Mouse (Mus musculus): ENCODE measurements around the gene Cops8. TPM values are rescaled to one million over a fixed set of nuclear protein-coding genes. Genes with fewer than 3 reads are reported as not detected.

The Cops8 gene
- total and polyA plus RNA-seq, 3 experiments: 58.6 to 113 (median 98.2) TPM

DNA sequence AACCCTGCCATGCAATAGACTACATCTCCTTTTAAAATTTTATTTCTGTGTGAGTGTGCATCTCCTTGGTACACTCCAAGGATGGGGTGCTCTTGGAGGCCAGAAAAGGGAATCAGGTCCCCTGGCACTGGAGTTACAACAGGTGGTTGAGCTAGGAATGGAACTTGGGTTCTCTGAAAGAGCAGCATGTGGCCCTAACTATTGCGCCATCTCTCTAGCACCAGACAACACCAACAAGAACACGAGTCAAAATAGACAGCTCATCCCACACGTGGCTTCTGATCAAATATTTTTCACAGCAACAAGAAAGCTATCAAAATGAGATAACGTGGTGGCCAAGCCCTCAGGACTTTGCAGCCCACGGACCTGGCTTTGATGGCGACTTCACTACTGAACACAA is 28.9 kb upstream of the Cops8 start:
- TF ChIP-seq CTCF (conservative IDR thresholded peaks at IDR 0.05 in 1 of 2, IDR thresholded peaks at IDR 0.05 in 1 of 2; ENCODE audit: low read depth in 2 of 2, low read length in 2 of 2): no peak
- TF ChIP-seq MAX (IDR thresholded peaks at IDR 0.05; ENCODE audit: low read length): no peak
- TF ChIP-seq ZNF384 (IDR thresholded peaks at IDR 0.05; ENCODE audit: low read depth, low read length): no peak
- TF ChIP-seq NRF1 (IDR thresholded peaks at IDR 0.05; ENCODE audit: low read depth, low read length): no peak
- no peak for TF ChIP-seq ZKSCAN1 (IDR thresholded peaks at IDR 0.05; ENCODE audit: borderline replicate concordance, low read depth, low read length)
- TF ChIP-seq ETS1 (conservative IDR thresholded peaks at IDR 0.05; ENCODE audit: low read depth, low read length): no peak
- no peak for TF ChIP-seq POLR2A (IDR thresholded peaks at IDR 0.05; ENCODE audit: low read depth, low read length)
- no peak for TF ChIP-seq CHD1 (IDR thresholded peaks at IDR 0.05; ENCODE audit: low read depth, low read length)
- no peak for TF ChIP-seq CHD2 (IDR thresholded peaks at IDR 0.05; ENCODE audit: low read length)
- TF ChIP-seq MAZ (IDR thresholded peaks at IDR 0.05; ENCODE audit: low read depth, low read length): no peak
- Histone ChIP-seq H3K4me3 (replicated peaks in 1 of 3; ENCODE audit: low read depth in 2 of 3, low read length in 2 of 3, poor library complexity in 1 of 3) (no peak overlapping the region), H3K4me1 (ENCODE audit: control insufficient read depth in 1 of 2, insufficient read depth in 2 of 2) (peaks cover 0 to 10% of the 10 kb centered on the region in 2 experiments; a peak in 1 of 4 replicates), H3K9ac (ENCODE audit: insufficient read depth, low read depth) (no peak overlapping the region), H3K36me3 (replicated peaks in 1 of 2; ENCODE audit: control insufficient read depth in 1 of 2, insufficient read depth in 1 of 2, low read length in 1 of 2) (peaks cover 0 to 17% of the 10 kb centered on the region in 2 experiments), H3K4me2 (ENCODE audit: insufficient read depth, low read depth, poor library complexity, severe bottlenecking) (no peak overlapping the region), H3K27me3 (replicated peaks) (no peaks in the 10 kb centered on the region), H3K27ac (ENCODE audit: insufficient read depth, low read depth) (no peak overlapping the region), H3K9me3 (replicated peaks; ENCODE audit: low read length) (peaks cover 9% of the 10 kb centered on the region), H3K79me2 (replicated peaks; ENCODE audit: control insufficient read depth, extremely low read depth, insufficient read depth, poor library complexity, severe bottlenecking) (no peaks in the 10 kb centered on the region)
- in situ Hi-C loops (cut with MboI; ENCODE audit: low pct_ligation_motif_present, low pct_unique_long_range_greater_than_20kb, low sequenced_read_pairs) (no loop called here), dilution Hi-C loops (cut with MboI; ENCODE audit: extremely low pct_ligation_motif_present, extremely low pct_unique_long_range_greater_than_20kb, low sequenced_read_pairs) (no loop called here)
- no peak for DNase-seq (ENCODE audit: extremely low read depth)

DNA sequence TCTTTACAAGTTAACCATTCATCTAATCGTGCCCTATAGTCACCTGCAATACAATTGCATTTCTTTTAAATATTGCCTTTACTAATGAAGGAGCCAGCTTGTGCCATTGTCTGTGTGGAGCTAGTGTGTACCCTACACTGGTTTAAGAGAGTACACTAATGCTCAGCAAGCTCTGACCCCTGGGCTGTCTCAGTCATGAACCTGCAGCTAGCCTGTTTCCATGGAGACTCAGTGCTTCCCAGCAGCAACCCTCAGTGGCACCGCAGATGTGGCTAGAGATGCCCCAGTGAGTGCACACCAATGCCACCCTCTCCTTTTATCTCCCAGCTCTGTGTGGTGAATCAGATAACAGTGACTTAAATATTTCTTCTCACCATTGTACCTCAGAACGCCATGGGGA is 27.9 kb upstream of the Cops8 start:
- no peak overlapping the region for H3K4me2 ChIP-seq (ENCODE audit: insufficient read depth, low read depth, poor library complexity, severe bottlenecking)
- dilution Hi-C loops (cut with MboI; ENCODE audit: extremely low pct_ligation_motif_present, extremely low pct_unique_long_range_greater_than_20kb, low sequenced_read_pairs): no loop called here
- no peaks in the 10 kb centered on the region for H3K27me3 ChIP-seq (replicated peaks)
- no peak overlapping the region for H3K27ac ChIP-seq (ENCODE audit: insufficient read depth, low read depth)
- in situ Hi-C loops (cut with MboI; ENCODE audit: low pct_ligation_motif_present, low pct_unique_long_range_greater_than_20kb, low sequenced_read_pairs): loop anchor here (25.0 kb wide), 1 partner anchor 213 kb away; no protein-coding TSS in a partner anchor
- H3K9ac ChIP-seq (ENCODE audit: insufficient read depth, low read depth): no peak overlapping the region
- no peak overlapping the region for H3K4me3 ChIP-seq (replicated peaks in 1 of 3; ENCODE audit: low read depth in 2 of 3, low read length in 2 of 3, poor library complexity in 1 of 3)
- TF ChIP-seq E2F4 (IDR thresholded peaks at IDR 0.05; ENCODE audit: insufficient replicate concordance, low read depth, low read length) (no peak), RAD21 (IDR thresholded peaks at IDR 0.05; ENCODE audit: low read depth, low read length) (no peak), SMC3 (IDR thresholded peaks at IDR 0.05; ENCODE audit: low read depth, low read length) (no peak), EP300 (IDR thresholded peaks at IDR 0.05; ENCODE audit: low read length) (no peak), SIN3A (IDR thresholded peaks at IDR 0.05; ENCODE audit: low read length) (no peak), KAT2A (IDR thresholded peaks at IDR 0.05; ENCODE audit: insufficient replicate concordance, low read length) (no peak), BHLHE40 (IDR thresholded peaks at IDR 0.05; ENCODE audit: low read depth, low read length) (no peak), POLR2AphosphoS2 (IDR thresholded peaks at IDR 0.05; ENCODE audit: low read depth, low read length) (no peak), ELF1 (IDR thresholded peaks at IDR 0.05; ENCODE audit: low read depth, low read length) (no peak), GABPA (IDR thresholded peaks at IDR 0.05; ENCODE audit: insufficient replicate concordance, low read depth, low read length) (no peak), MAZ (IDR thresholded peaks at IDR 0.05; ENCODE audit: low read depth, low read length) (no peak), MAFK (IDR thresholded peaks at IDR 0.05; ENCODE audit: insufficient replicate concordance, low read length) (no peak), ZKSCAN1 (IDR thresholded peaks at IDR 0.05; ENCODE audit: borderline replicate concordance, low read depth, low read length) (no peak), NRF1 (IDR thresholded peaks at IDR 0.05; ENCODE audit: low read depth, low read length) (no peak), ZMIZ1 (IDR thresholded peaks at IDR 0.05; ENCODE audit: low read depth, low read length) (no peak), PAX5 (IDR thresholded peaks at IDR 0.05; ENCODE audit: low read length) (no peak), USF2 (conservative IDR thresholded peaks at IDR 0.05; ENCODE audit: low read depth, low read length) (no peak), JUN (IDR thresholded peaks at IDR 0.05; ENCODE audit: insufficient read depth, low read depth, low read length) (no peak), IRF4 (IDR thresholded peaks at IDR 0.05; ENCODE audit: low read depth, low read length) (no peak)
- peaks cover 0 to 10% of the 10 kb centered on the region in 2 experiments; a peak in 1 of 4 replicates for H3K4me1 ChIP-seq (ENCODE audit: control insufficient read depth in 1 of 2, insufficient read depth in 2 of 2)
- peaks cover 9% of the 10 kb centered on the region for H3K9me3 ChIP-seq (replicated peaks; ENCODE audit: low read length)
- H3K79me2 ChIP-seq (replicated peaks; ENCODE audit: control insufficient read depth, extremely low read depth, insufficient read depth, poor library complexity, severe bottlenecking): no peaks in the 10 kb centered on the region
- H3K36me3 ChIP-seq (replicated peaks in 1 of 2; ENCODE audit: control insufficient read depth in 1 of 2, insufficient read depth in 1 of 2, low read length in 1 of 2): peaks cover 0 to 26% of the 10 kb centered on the region in 2 experiments
- no peak for DNase-seq (ENCODE audit: extremely low read depth)

Measured in CH12.LX (cell line).